ENCODE assay signal across 9 mouse cellular contexts in the genomic region with DNA sequence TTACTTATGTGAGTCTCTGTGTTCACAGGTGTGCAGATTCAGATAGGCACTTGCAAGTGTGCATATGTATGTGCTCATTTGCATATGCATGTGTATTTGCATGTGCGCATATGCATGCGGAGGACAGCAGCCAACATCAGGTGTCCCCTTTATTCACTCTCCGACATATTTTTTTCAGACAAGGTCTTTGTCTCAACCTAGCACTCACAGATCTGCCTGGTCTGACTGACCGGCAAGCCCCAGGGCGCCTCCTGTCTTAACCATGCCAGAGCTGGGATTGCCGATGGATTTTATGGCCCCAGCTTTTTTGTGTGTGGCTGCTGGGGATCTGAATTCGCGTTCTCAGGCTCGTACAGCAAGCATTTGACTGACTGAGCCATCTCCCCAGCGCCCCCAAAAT. TPM values are rescaled to one million over a fixed set of nuclear protein-coding genes. Genes with fewer than 3 reads are reported as not detected.
A peak's percentile ranks its signal among the peaks of the same experiment; 100 is the strongest.
DNase-seq lines count a peak whose midpoint lies in the region; ATAC-seq and TF ChIP-seq lines count a peak whose summit lies in the region.
"Had no signal": no experiment of that assay in that cellular context is flagged by ENCODE, and none has a peak within 500 bp of the region (broad histone marks: within the 10 kb centered on the region; RNA-seq: fewer than 3 reads in every experiment).

No protein-coding gene starts in this region.

- no peak overlapping the region for H3K9ac ChIP-seq in heart, embryonic 11.5 days (ENCODE audit: low read depth, low read length)
- H3K9ac ChIP-seq in embryonic facial prominence, embryonic 14.5 days (ENCODE audit: low read depth, low read length), result no peak overlapping the region

- no peak for TF ChIP-seq CTCF in E14TG2a.4 (conservative IDR thresholded peaks at IDR 0.05; ENCODE audit: low read length)

- intact Hi-C loops in heart, postnatal 10 days (cut with DNase I), result no loop called here

- H3K4me1 ChIP-seq in heart, embryonic 11.5 days (ENCODE audit: control insufficient read depth, insufficient read depth, low read length), result no peaks in the 10 kb centered on the region
- peaks cover 37% of the 10 kb centered on the region for H3K4me1 ChIP-seq in E14TG2a.4 (replicated peaks; ENCODE audit: low read depth, low read length)
- peaks cover 6% of the 10 kb centered on the region; the same call in 1 of the 2 replicates for H3K4me1 ChIP-seq in embryonic facial prominence, embryonic 14.5 days (ENCODE audit: control insufficient read depth, insufficient read depth, low read length)
- H3K4me1 ChIP-seq in limb, embryonic 10.5 days, result peaks cover 9% of the 10 kb centered on the region; the same call in 1 of the 2 replicates

- no peak overlapping the region for H3K27ac ChIP-seq in heart, embryonic 11.5 days (ENCODE audit: low read depth, low read length)
- no peak overlapping the region for H3K27ac ChIP-seq in embryonic facial prominence, embryonic 14.5 days (replicated peaks; ENCODE audit: low read depth, low read length)
- H3K27ac ChIP-seq in limb, embryonic 10.5 days, result no peak overlapping the region

- H3K4me2 ChIP-seq in heart, embryonic 11.5 days, result peak overlapping the region; percentile 64
- H3K4me2 ChIP-seq in embryonic facial prominence, embryonic 14.5 days (ENCODE audit: low read depth, low read length), result peak overlapping the region; percentile 42

- H3K9me3 ChIP-seq in heart, embryonic 11.5 days (replicated peaks; ENCODE audit: control insufficient read depth, low read length), result no peaks in the 10 kb centered on the region
- no peaks in the 10 kb centered on the region for H3K9me3 ChIP-seq in E14TG2a.4 (ENCODE audit: low read length)
- no peaks in the 10 kb centered on the region for H3K9me3 ChIP-seq in embryonic facial prominence, embryonic 14.5 days (ENCODE audit: control insufficient read depth, low read length)
- H3K9me3 ChIP-seq in limb, embryonic 10.5 days (replicated peaks), result no peaks in the 10 kb centered on the region

- H3K27me3 ChIP-seq in heart, embryonic 11.5 days (ENCODE audit: control insufficient read depth, insufficient read depth, low read length), result no peaks in the 10 kb centered on the region
- H3K27me3 ChIP-seq in E14TG2a.4 (ENCODE audit: insufficient read depth, low read length), result peaks cover 33% of the 10 kb centered on the region
- H3K27me3 ChIP-seq in embryonic facial prominence, embryonic 14.5 days (replicated peaks; ENCODE audit: control insufficient read depth, insufficient read depth, low read length), result no peaks in the 10 kb centered on the region
- peaks cover 12% of the 10 kb centered on the region; the same call in 1 of the 2 replicates for H3K27me3 ChIP-seq in limb, embryonic 10.5 days (ENCODE audit: low read depth, poor library complexity, severe bottlenecking)

- WGBS in heart, embryonic 11.5 days (ENCODE audit: insufficient replicate concordance), result 16% methylated on average over 10 of the region's 10 CpGs
- 13% methylated on average over 10 of the region's 10 CpGs for WGBS in embryonic facial prominence, embryonic 14.5 days
- 10% methylated on average over 10 of the region's 10 CpGs for WGBS in limb, embryonic 10.5 days

- no peak for DNase-seq in heart, postnatal 10 days
- DNase-seq in embryonic facial prominence, embryonic 14.5 days (ENCODE audit: low spot score), result no peak
- peak; percentile 37 for DNase-seq in limb, embryonic 10.5 days (ENCODE audit: low spot score)
- DNase-seq in layer of hippocampus, adult 9-11 months, result no peak
- DNase-seq in ovary, postnatal 36 days (ENCODE audit: low spot score), result no peak
- DNase-seq in adrenal gland, postnatal 4 days (ENCODE audit: low spot score in 2 of 2), result no peak

- H3K4me3 ChIP-seq in heart, embryonic 11.5 days (ENCODE audit: low read depth, low read length), result peak overlapping the region; percentile 30; the same call in 1 of the 2 replicates
- H3K4me3 ChIP-seq in E14TG2a.4 (replicated peaks; ENCODE audit: low read length), result peak overlapping the region; percentile 68
- 0 out of 2 replicates have a peak overlapping the region, but pooled peaks have one; percentile 1 for H3K4me3 ChIP-seq in embryonic facial prominence, embryonic 14.5 days (ENCODE audit: low read depth, low read length)
- H3K4me3 ChIP-seq in limb, embryonic 10.5 days, result peak overlapping the region; percentile 37
- H3K4me3 ChIP-seq: megakaryocyte, embryonic 14.5 days had no signal

- ATAC-seq in heart, embryonic 11.5 days (replicated peaks; ENCODE audit: insufficient number of reproducible peaks, low FRiP score, low TSS enrichment), result no peak
- ATAC-seq in embryonic facial prominence, embryonic 14.5 days (ENCODE audit: low read depth), result no peak

- H3K36me3 ChIP-seq in heart, embryonic 11.5 days (ENCODE audit: control insufficient read depth, insufficient read depth, low read length), result no peaks in the 10 kb centered on the region
- H3K36me3 ChIP-seq in E14TG2a.4 (ENCODE audit: insufficient read depth, low read length), result no peaks in the 10 kb centered on the region
- no peaks in the 10 kb centered on the region for H3K36me3 ChIP-seq in embryonic facial prominence, embryonic 14.5 days (ENCODE audit: control insufficient read depth, insufficient read depth, low read length)
- H3K36me3 ChIP-seq in limb, embryonic 10.5 days, result no peaks in the 10 kb centered on the region

RNA-seq across cellular contexts. Expression of a gene that starts 28.9 kb away (rescaled TPM):
- 90.2 and 178 TPM in 2 replicates for polyA plus RNA-seq in heart, embryonic 11.5 days (2014; fragmentation: Nextera tagmentation; extraction: Ambion mirVana)
- 10 to 100 TPM; 40.5 to 50.9 TPM for total RNA-seq in heart, postnatal 10 days (2021)
- 253 and 267 TPM in 2 replicates for polyA plus RNA-seq in embryonic facial prominence, embryonic 14.5 days (2014; fragmentation: Nextera tagmentation; extraction: Ambion mirVana)
- polyA plus RNA-seq in limb, embryonic 10.5 days (2016; fragmentation: Nextera tagmentation; extraction: Ambion mirVana), result 96.8 and 116 TPM in 2 replicates
- 10 to 100 TPM; 89.0 to 99.2 TPM for total RNA-seq in adrenal gland, postnatal 4 days (2021)

Comparison
In these comparisons a context has a peak if more than half of its experiments do, and no peak if none do; other contexts are left out.
1. H3K4me3 ChIP-seq: peak in every context shown above with its lines; median percentile 68 in E14TG2a.4; 37 in limb, embryonic 10.5 days; 30 in heart, embryonic 11.5 days; 1 in embryonic facial prominence, embryonic 14.5 days.